Mouse (Mus musculus) bone marrow, adult 2 months (tissue): ENCODE data around the gene Olfr1090.

ENCODE experiments used
- CTCF ChIP-seq: fragments of 200-500 bp; IDR thresholded peaks from 2 replicates; pipeline ENCODE4 v1.5.1; 2011; ENCODE audit warnings: low read length, control low read depth; ENCODE audit not compliant: control insufficient read depth, insufficient read depth
- POLR2A ChIP-seq: fragments of 200-500 bp; IDR thresholded peaks from 2 replicates; pipeline ENCODE4 v1.6.1; 2011; ENCODE audit warnings: low read depth, mild to moderate bottlenecking, control low read depth, low read length, borderline replicate concordance; ENCODE audit not compliant: control insufficient read depth

GRCm38 (mm10) chr2:86761050-86761449, 2.3 kb upstream of the Olfr1090 start:
- TF ChIP-seq CTCF (no peak), POLR2A (no peak)
